Mouse (Mus musculus): Measurements from ENCODE around the gene Wbp1.

DNA sequence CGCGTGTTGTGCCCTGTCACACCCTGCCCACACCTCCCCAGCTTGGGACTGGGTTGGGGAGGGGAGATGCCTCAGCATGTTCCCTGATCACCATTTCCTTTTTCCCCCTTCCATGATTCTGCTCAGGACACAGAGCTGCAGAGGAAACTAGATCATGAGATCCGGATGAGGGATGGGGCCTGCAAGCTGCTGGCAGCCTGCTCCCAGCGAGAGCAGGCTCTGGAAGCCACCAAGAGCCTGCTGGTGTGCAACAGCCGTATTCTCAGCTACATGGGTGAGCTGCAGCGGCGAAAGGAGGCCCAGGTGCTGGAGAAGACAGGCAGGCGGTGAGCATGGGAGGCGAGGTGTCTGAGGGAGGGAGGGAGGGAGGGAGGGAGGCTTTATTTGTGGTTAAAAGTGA, 24.4 kb upstream of the Wbp1 start:
- no peak for TF ChIP-seq POLR2A (IDR thresholded peaks at IDR 0.05; ENCODE audit: control insufficient read depth, extremely low read depth, insufficient read depth, low read length, poor library complexity)
- no peak for TF ChIP-seq CTCF (IDR thresholded peaks at IDR 0.05; ENCODE audit: borderline replicate concordance, control insufficient read depth, extremely low read depth, insufficient read depth, low read length, poor library complexity)

Data from thymus, adult 2 months (tissue).